Mouse (Mus musculus) gastrocnemius, postnatal 25 days (tissue): ENCODE measurements at regions not wholly inside any gene's neighbourhood (a gene's known extent, or its start where the extent isn't known, plus 50 kb on each side); places are given as distances from the start of the nearest gene placed in this dataset.
"Not testable (repeated sequence)": the region's sequence is repeated elsewhere in the genome, so short reads cannot be mapped to it uniquely, and the experiment has no call there.

ENCODE experiments used
- DNase-seq: peaks from one replicate; pipeline ENCODE4 v3.0.0; 2022

GRCm38 (mm10) chr17:69563165-69563564 lies 124.0 kb downstream of the Akain1 start:
- DNase-seq = no peak

GRCm38 (mm10) chr17:69571070-69571669 lies 132.0 kb downstream of the Akain1 start:
- not testable (repeated sequence) for DNase-seq

GRCm38 (mm10) chr17:69590553-69590952 lies 151.4 kb downstream of the Akain1 start:
- no peak for DNase-seq

- no peak for DNase-seq
These were observed 158.7 kb downstream of the Akain1 start for GRCm38 (mm10) chr17:69597773-69598295.

GRCm38 (mm10) chr17:69598461-69598860 lies 159.3 kb downstream of the Akain1 start:
- no peak for DNase-seq

GRCm38 (mm10) chr17:69603596-69603995 lies 164.5 kb downstream of the Akain1 start:
- DNase-seq = no peak

GRCm38 (mm10) chr17:69604698-69605097 lies 165.6 kb downstream of the Akain1 start:
- no peak for DNase-seq

- DNase-seq = no peak
These were observed 166.3 kb downstream of the Akain1 start for GRCm38 (mm10) chr17:69605458-69605857.

GRCm38 (mm10) chr17:69631411-69631810 lies 192.3 kb downstream of the Akain1 start:
- no peak for DNase-seq

- not testable (repeated sequence) for DNase-seq
These were observed 211.4 kb downstream of the Akain1 start for GRCm38 (mm10) chr17:69650496-69650895.

GRCm38 (mm10) chr17:69654586-69654985 lies 215.5 kb downstream of the Akain1 start:
- no peak for DNase-seq

- DNase-seq = peak; percentile 79
These were observed 233.4 kb downstream of the Akain1 start for GRCm38 (mm10) chr17:69672530-69672929.

GRCm38 (mm10) chr17:69683091-69683490 lies 244.0 kb downstream of the Akain1 start:
- DNase-seq = no peak

- no peak for DNase-seq
These were observed 246.6 kb downstream of the Akain1 start for GRCm38 (mm10) chr17:69685625-69686257.

GRCm38 (mm10) chr17:69686383-69686782 lies 247.3 kb downstream of the Akain1 start:
- DNase-seq = no peak

GRCm38 (mm10) chr17:69695341-69695740 lies 256.2 kb downstream of the Akain1 start:
- DNase-seq = no peak

- DNase-seq = no peak
These were observed 241.5 kb upstream of the Dlgap1 start for GRCm38 (mm10) chr17:69727325-69727724.

- DNase-seq = no peak
These were observed 235.9 kb upstream of the Dlgap1 start for GRCm38 (mm10) chr17:69732981-69733380.

GRCm38 (mm10) chr17:69736379-69737096 lies 232.3 kb upstream of the Dlgap1 start:
- DNase-seq = no peak

GRCm38 (mm10) chr17:69769002-69769421 lies 199.9 kb upstream of the Dlgap1 start:
- no peak for DNase-seq

- no peak for DNase-seq
These were observed 198.8 kb upstream of the Dlgap1 start for GRCm38 (mm10) chr17:69770046-69770445.

- no peak for DNase-seq
These were observed 187.7 kb upstream of the Dlgap1 start for GRCm38 (mm10) chr17:69781201-69781600.

- no peak for DNase-seq
These were observed 181.9 kb upstream of the Dlgap1 start for GRCm38 (mm10) chr17:69786985-69787384.
